Mouse (Mus musculus) hindbrain, embryonic 15.5 days (tissue): ENCODE results near the gene Ripor2. TPM values are rescaled to one million over a fixed set of nuclear protein-coding genes. Genes with fewer than 3 reads are reported as not detected.
A peak's percentile ranks its signal among the peaks of the same experiment; 100 is the strongest.

Experiments
- ATAC-seq: fragments of 200-750 bp; cut with Nextera tagmentation; 2 replicates; pipeline ENCODE4 v1.8.0; 2017; ENCODE audit warnings: low read depth, moderate number of reproducible peaks, moderate TSS enrichment; ENCODE audit not compliant: low FRiP score
- H3K27ac ChIP-seq: fragments of 300-500 bp; sonication (generic); replicated peaks from 2 replicates; pipeline ENCODE4 v1.5.1; 2015; ENCODE audit warnings: mild to moderate bottlenecking, inconsistent platforms
- H3K27me3 ChIP-seq: fragments of 300-500 bp; sonication (generic); 2 replicates; pipeline ENCODE4 v1.6.1; 2015; ENCODE audit warnings: control low read depth, inconsistent platforms
- H3K36me3 ChIP-seq: fragments of 300-500 bp; sonication (generic); 2 replicates; pipeline ENCODE4 v1.6.1; 2015; ENCODE audit warnings: control low read depth, inconsistent platforms
- H3K4me1 ChIP-seq: fragments of 300-500 bp; sonication (generic); replicated peaks from 2 replicates; pipeline ENCODE4 v1.6.1; 2015; ENCODE audit warnings: control low read depth, inconsistent platforms
- H3K4me2 ChIP-seq: fragments of 300-500 bp; sonication (generic); 2 replicates; pipeline ENCODE4 v1.6.1; 2015; ENCODE audit warnings: moderate library complexity, mild to moderate bottlenecking, inconsistent platforms
- H3K4me3 ChIP-seq: fragments of 300-500 bp; sonication (generic); 2 replicates; pipeline ENCODE4 v1.5.1; 2015; ENCODE audit warnings: mild to moderate bottlenecking, inconsistent platforms
- H3K9ac ChIP-seq: fragments of 300-500 bp; sonication (generic); 2 replicates; pipeline ENCODE4 v1.6.1; 2015; ENCODE audit warnings: inconsistent platforms
- H3K9me3 ChIP-seq: fragments of 300-500 bp; sonication (generic); 2 replicates; pipeline ENCODE4 v1.6.1; 2016; ENCODE audit warnings: control low read depth, inconsistent platforms
- WGBS: fragments of 180-500 bp; shearing (Covaris S2); methylation state at CpG from one replicate; pipeline ENCODE4 v1.1.7; 2015; 5-methylcytosine and 5-hydroxymethylcytosine counted together
- polyA plus RNA-seq: library from polyadenylated mRNA; unstranded; fragments of >200 nt; fragmentation: Nextera tagmentation; extraction: Ambion mirVana; gene quantifications from 2 replicates; pipeline ENCODE4 v1.2.1, GENCODE M21; 2015

Ripor2 gene
- polyA plus RNA-seq, 1 experiment from 2014 or later: 26.0 TPM

GRCm38 (mm10) chr13:24565230-24565949, 16.6 kb upstream of the Ripor2 start:
- H3K9me3 ChIP-seq: no peaks in the 10 kb centered on the region
- H3K27ac ChIP-seq: 0 out of 2 replicates have a peak overlapping the region, but pooled peaks have one; percentile 1
- H3K9ac ChIP-seq: no peak overlapping the region
- no peak overlapping the region for H3K4me3 ChIP-seq
- H3K27me3 ChIP-seq: no peaks in the 10 kb centered on the region
- H3K36me3 ChIP-seq: no peaks in the 10 kb centered on the region
- no peak for ATAC-seq
- no peak overlapping the region for H3K4me2 ChIP-seq
- WGBS: 56% methylated on average over 8 of the region's 8 CpGs
- H3K4me1 ChIP-seq: 0 out of 2 replicates have a peak, but pooled peaks cover 6% of the 10 kb centered on the region

GRCm38 (mm10) chr13:24565950-24566320, 16.1 kb upstream of the Ripor2 start:
- H3K4me1 ChIP-seq: 0 out of 2 replicates have a peak, but pooled peaks cover 6% of the 10 kb centered on the region
- 0 out of 2 replicates have a peak overlapping the region, but pooled peaks have one; percentile 1 for H3K27ac ChIP-seq
- WGBS: 34% methylated on average over 3 of the region's 3 CpGs
- H3K4me3 ChIP-seq: no peak overlapping the region
- no peaks in the 10 kb centered on the region for H3K36me3 ChIP-seq
- H3K9ac ChIP-seq: no peak overlapping the region
- no peak overlapping the region for H3K4me2 ChIP-seq
- H3K9me3 ChIP-seq: no peaks in the 10 kb centered on the region
- H3K27me3 ChIP-seq: no peaks in the 10 kb centered on the region
- peak; percentile 42; the same call in 1 of the 2 replicates for ATAC-seq

- ATAC-seq: no peak
- Histone ChIP-seq H3K4me3 (no peak overlapping the region), H3K27me3 (no peaks in the 10 kb centered on the region), H3K27ac (no peak overlapping the region), H3K4me2 (no peak overlapping the region), H3K4me1 (0 out of 2 replicates have a peak, but pooled peaks cover 6% of the 10 kb centered on the region), H3K9me3 (no peaks in the 10 kb centered on the region), H3K36me3 (no peaks in the 10 kb centered on the region), H3K9ac (no peak overlapping the region)
- WGBS: 90% methylated on average over 11 of the region's 11 CpGs
Measured at GRCm38 (mm10) chr13:24567176-24567811, 14.7 kb upstream of the Ripor2 start.

- Histone ChIP-seq H3K27ac (no peak overlapping the region), H3K9me3 (no peaks in the 10 kb centered on the region), H3K36me3 (no peaks in the 10 kb centered on the region), H3K27me3 (no peaks in the 10 kb centered on the region), H3K4me2 (no peak overlapping the region), H3K9ac (no peak overlapping the region), H3K4me3 (no peak overlapping the region), H3K4me1 (0 out of 2 replicates have a peak, but pooled peaks cover 6% of the 10 kb centered on the region)
- ATAC-seq: no peak
- WGBS: 80% methylated on average over 4 of the region's 4 CpGs
Measured at GRCm38 (mm10) chr13:24569066-24569465, 12.9 kb upstream of the Ripor2 start.

GRCm38 (mm10) chr13:24570716-24571115, 11.3 kb upstream of the Ripor2 start:
- H3K9me3 ChIP-seq: no peaks in the 10 kb centered on the region
- ATAC-seq: no peak
- whole genome bisulfite sequencing: 53% methylated on average over 2 of the region's 2 CpGs

GRCm38 (mm10) chr13:24571906-24572305, 10.1 kb upstream of the Ripor2 start:
- H3K4me3 ChIP-seq: no peak overlapping the region
- H3K9me3 ChIP-seq: no peaks in the 10 kb centered on the region
- H3K27me3 ChIP-seq: no peaks in the 10 kb centered on the region
- H3K36me3 ChIP-seq: no peaks in the 10 kb centered on the region
- peaks cover 10% of the 10 kb centered on the region for H3K4me1 ChIP-seq
- no peak overlapping the region for H3K9ac ChIP-seq
- no peak overlapping the region for H3K27ac ChIP-seq
- 85% methylated on average over 6 of the region's 6 CpGs for WGBS
- ATAC-seq: no peak
- no peak overlapping the region for H3K4me2 ChIP-seq

More at GRCm38 (mm10) chr13:24570716-24571115, 11.3 kb upstream of the Ripor2 start:
- Histone ChIP-seq H3K36me3 (no peaks in the 10 kb centered on the region), H3K27me3 (no peaks in the 10 kb centered on the region), H3K9ac (no peak overlapping the region), H3K4me1 (no peaks in the 10 kb centered on the region), H3K4me3 (no peak overlapping the region), H3K27ac (no peak overlapping the region), H3K4me2 (no peak overlapping the region)

GRCm38 (mm10) chr13:24575126-24575525, 6.9 kb upstream of the Ripor2 start:
- H3K4me2 ChIP-seq: no peak overlapping the region
- 97% methylated on average over 3 of the region's 3 CpGs for WGBS
- no peak for ATAC-seq

GRCm38 (mm10) chr13:24576338-24577119, 5.5 kb upstream of the Ripor2 start:
- 42% methylated on average over 11 of the region's 11 CpGs for WGBS
- peak; percentile 97 for ATAC-seq
- Histone ChIP-seq H3K9me3 (no peaks in the 10 kb centered on the region), H3K4me2 (peak overlapping the region; percentile 18; the same call in 1 of the 2 replicates), H3K4me1 (peaks cover 15% of the 10 kb centered on the region), H3K27ac (peak overlapping the region; percentile 86), H3K27me3 (no peaks in the 10 kb centered on the region), H3K9ac (no peak overlapping the region), H3K36me3 (no peaks in the 10 kb centered on the region), H3K4me3 (no peak overlapping the region)

More at GRCm38 (mm10) chr13:24575126-24575525, 6.9 kb upstream of the Ripor2 start:
- no peaks in the 10 kb centered on the region for H3K9me3 ChIP-seq
- no peak overlapping the region for H3K9ac ChIP-seq
- H3K27me3 ChIP-seq: no peaks in the 10 kb centered on the region
- H3K4me3 ChIP-seq: no peak overlapping the region
- no peaks in the 10 kb centered on the region for H3K36me3 ChIP-seq
- H3K27ac ChIP-seq: no peak overlapping the region
- peaks cover 15% of the 10 kb centered on the region for H3K4me1 ChIP-seq

GRCm38 (mm10) chr13:24578317-24578716, 3.7 kb upstream of the Ripor2 start:
- H3K4me2 ChIP-seq: no peak overlapping the region
- no peak overlapping the region for H3K9ac ChIP-seq
- no peak for ATAC-seq
- H3K9me3 ChIP-seq: no peaks in the 10 kb centered on the region
- no peaks in the 10 kb centered on the region for H3K27me3 ChIP-seq
- H3K36me3 ChIP-seq: no peaks in the 10 kb centered on the region
- H3K27ac ChIP-seq: no peak overlapping the region
- H3K4me1 ChIP-seq: peaks cover 21% of the 10 kb centered on the region
- no peak overlapping the region for H3K4me3 ChIP-seq

GRCm38 (mm10) chr13:24580759-24581158, 1.2 kb upstream of the Ripor2 start:
- Histone ChIP-seq H3K27ac (0 out of 2 replicates have a peak overlapping the region, but pooled peaks have one; percentile 15), H3K27me3 (no peaks in the 10 kb centered on the region), H3K4me3 (no peak overlapping the region), H3K4me2 (no peak overlapping the region), H3K9ac (no peak overlapping the region), H3K36me3 (no peaks in the 10 kb centered on the region), H3K9me3 (no peaks in the 10 kb centered on the region), H3K4me1 (peaks cover 21% of the 10 kb centered on the region)
- ATAC-seq: no peak
- whole genome bisulfite sequencing: 91% methylated on average over 8 of the region's 8 CpGs

GRCm38 (mm10) chr13:24584403-24584802, 2.4 kb downstream of the Ripor2 start:
- ATAC-seq: no peak
- Histone ChIP-seq H3K4me1 (peaks cover 6% of the 10 kb centered on the region; the same call in 1 of the 2 replicates), H3K36me3 (no peaks in the 10 kb centered on the region), H3K9ac (no peak overlapping the region), H3K4me3 (no peak overlapping the region), H3K27ac (no peak overlapping the region), H3K9me3 (no peaks in the 10 kb centered on the region), H3K4me2 (no peak overlapping the region), H3K27me3 (no peaks in the 10 kb centered on the region)
- 92% methylated on average over 5 of the region's 5 CpGs for WGBS

GRCm38 (mm10) chr13:24584841-24585240, 2.9 kb downstream of the Ripor2 start:
- no peak overlapping the region for H3K9ac ChIP-seq
- no peaks in the 10 kb centered on the region for H3K36me3 ChIP-seq
- H3K4me3 ChIP-seq: no peak overlapping the region
- H3K4me2 ChIP-seq: no peak overlapping the region
- no peak for ATAC-seq
- peaks cover 6% of the 10 kb centered on the region; the same call in 1 of the 2 replicates for H3K4me1 ChIP-seq
- WGBS: 92% methylated on average over 6 of the region's 6 CpGs
- H3K27me3 ChIP-seq: no peaks in the 10 kb centered on the region
- no peaks in the 10 kb centered on the region for H3K9me3 ChIP-seq
- no peak overlapping the region for H3K27ac ChIP-seq
